Mouse (Mus musculus): ENCODE measurements at regions not wholly inside any gene's neighbourhood (a gene's known extent, or its start where the extent isn't known, plus 50 kb on each side); places are given as distances from the start of the nearest gene placed in this dataset.

DNA sequence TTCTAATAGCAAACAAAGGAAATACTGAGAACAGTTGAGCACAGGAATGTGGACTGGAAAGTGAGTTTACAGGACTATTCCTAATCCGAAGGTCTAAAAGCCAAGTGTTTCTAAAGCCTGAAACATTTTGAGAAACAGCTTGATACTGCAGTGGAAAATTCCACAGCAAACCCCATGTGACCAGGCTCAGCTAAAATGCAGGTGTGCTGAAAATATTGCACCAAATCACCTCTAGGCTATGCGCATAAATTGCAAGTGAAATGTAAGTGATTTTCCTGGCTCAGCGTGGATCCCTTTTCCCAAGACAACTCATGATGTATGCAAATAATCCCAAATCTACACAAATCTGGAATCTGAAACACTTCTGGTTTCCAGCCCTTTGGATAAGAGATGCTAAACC is 57.1 kb upstream of the Tut7 start:
- H3K36me3 ChIP-seq (ENCODE audit: control insufficient read depth, insufficient read depth, low read length) = no peaks in the 10 kb centered on the region
- no peak overlapping the region for H3K27ac ChIP-seq (ENCODE audit: control insufficient read depth, insufficient read depth, low read depth, low read length)
- H3K4me1 ChIP-seq (ENCODE audit: control insufficient read depth, insufficient read depth, low read length) = peaks cover 6% of the 10 kb centered on the region
- TF ChIP-seq POLR2A (IDR thresholded peaks at IDR 0.05; ENCODE audit: control insufficient read depth, low read depth, low read length) (no peak), CTCF (IDR thresholded peaks at IDR 0.05; ENCODE audit: control insufficient read depth, insufficient read depth, insufficient replicate concordance, low read depth, low read length) (no peak)
- no peak overlapping the region for H3K4me3 ChIP-seq (ENCODE audit: control insufficient read depth, low read depth, low read length)
- H3K27me3 ChIP-seq (ENCODE audit: control insufficient read depth, insufficient read depth, low read length) = no peaks in the 10 kb centered on the region

DNA sequence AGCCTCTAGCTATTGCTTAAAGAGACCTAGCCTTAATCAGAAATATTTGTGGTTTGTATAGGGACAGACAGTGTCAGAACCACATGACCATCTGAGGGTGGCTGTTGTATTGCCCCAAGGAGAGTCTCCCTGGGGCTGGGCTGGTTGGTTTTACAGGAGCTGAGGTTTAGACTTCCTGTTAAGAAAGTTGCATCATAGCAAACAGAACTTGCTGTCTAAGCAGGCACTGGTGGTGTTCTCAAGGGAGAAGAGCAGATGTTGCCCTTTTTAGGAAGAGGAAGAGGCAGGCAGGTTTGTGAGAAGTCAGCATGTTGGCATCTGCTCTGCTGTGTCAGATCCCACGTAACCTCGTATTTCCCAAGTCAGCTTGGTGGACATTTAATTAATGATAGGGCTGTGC is 52.7 kb upstream of the Tut7 start:
- H3K36me3 ChIP-seq (ENCODE audit: control insufficient read depth, insufficient read depth, low read length) = no peaks in the 10 kb centered on the region
- H3K27me3 ChIP-seq (ENCODE audit: control insufficient read depth, insufficient read depth, low read length) = no peaks in the 10 kb centered on the region
- H3K4me1 ChIP-seq (ENCODE audit: control insufficient read depth, insufficient read depth, low read length) = peaks cover 16% of the 10 kb centered on the region
- no peak overlapping the region for H3K27ac ChIP-seq (ENCODE audit: control insufficient read depth, insufficient read depth, low read depth, low read length)
- no peak for TF ChIP-seq POLR2A (IDR thresholded peaks at IDR 0.05; ENCODE audit: control insufficient read depth, low read depth, low read length)
- no peak for TF ChIP-seq CTCF (IDR thresholded peaks at IDR 0.05; ENCODE audit: control insufficient read depth, insufficient read depth, insufficient replicate concordance, low read depth, low read length)
- H3K4me3 ChIP-seq (ENCODE audit: control insufficient read depth, low read depth, low read length) = no peak overlapping the region

DNA sequence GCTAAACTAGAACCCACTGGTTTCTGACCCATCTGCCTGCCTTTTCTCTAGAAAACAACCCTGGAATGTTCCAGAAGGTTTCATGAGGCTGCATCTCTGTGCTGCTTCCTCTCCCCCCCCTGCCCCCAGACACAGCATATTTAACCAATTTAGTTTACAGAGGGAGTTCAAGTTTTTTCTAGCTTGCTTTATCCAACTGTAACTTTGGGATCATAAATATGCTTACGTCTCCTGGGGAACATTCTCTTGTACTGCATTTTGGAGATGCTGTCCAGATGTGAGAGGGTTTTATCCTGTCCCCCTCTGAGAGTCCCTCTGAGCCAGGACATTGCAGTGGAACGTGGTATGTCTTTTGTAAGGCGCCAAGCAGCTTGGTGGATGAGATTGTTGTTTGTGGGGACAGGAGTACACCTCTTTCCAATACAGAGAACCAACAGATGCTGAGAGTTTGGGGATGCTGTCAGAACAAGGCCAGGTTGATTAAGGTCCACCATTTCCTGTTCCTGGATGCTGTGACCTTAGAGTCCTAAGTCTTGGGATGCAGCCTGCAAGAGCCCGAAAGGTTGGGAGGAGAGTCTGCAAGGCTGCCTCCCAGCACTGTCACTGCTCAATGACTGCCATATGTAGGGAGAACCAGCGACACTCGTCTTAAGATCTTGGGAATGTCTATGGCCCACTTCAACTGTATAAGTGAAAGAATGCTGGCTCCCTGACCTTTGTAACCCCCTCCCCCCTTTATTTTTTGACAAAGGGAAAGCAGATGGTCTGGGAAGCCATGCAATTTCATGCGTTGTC is 51.4 kb upstream of the Tut7 start:
- Histone ChIP-seq H3K36me3 (ENCODE audit: control insufficient read depth, insufficient read depth, low read length) (no peaks in the 10 kb centered on the region), H3K4me1 (ENCODE audit: control insufficient read depth, insufficient read depth, low read length) (peaks cover 16% of the 10 kb centered on the region), H3K4me3 (ENCODE audit: control insufficient read depth, low read depth, low read length) (peak overlapping the region; percentile 88; the same call in 1 of the 2 replicates), H3K27ac (ENCODE audit: control insufficient read depth, insufficient read depth, low read depth, low read length) (no peak overlapping the region), H3K27me3 (ENCODE audit: control insufficient read depth, insufficient read depth, low read length) (no peaks in the 10 kb centered on the region)
- TF ChIP-seq CTCF (IDR thresholded peaks at IDR 0.05; ENCODE audit: control insufficient read depth, insufficient read depth, insufficient replicate concordance, low read depth, low read length) (no peak), POLR2A (IDR thresholded peaks at IDR 0.05; ENCODE audit: control insufficient read depth, low read depth, low read length) (no peak)

Measured in testis, adult 2 months (tissue).